Mouse (Mus musculus) neural tube, embryonic 13.5 days (tissue): ENCODE measurements at regions not wholly inside any gene's neighbourhood (a gene's known extent, or its start where the extent isn't known, plus 50 kb on each side); places are given as distances from the start of the nearest gene placed in this dataset.
A peak's percentile ranks its signal among the peaks of the same experiment; 100 is the strongest.

Experiments
- ATAC-seq: fragments of 200-750 bp; cut with Nextera tagmentation; 2 replicates; pipeline ENCODE4 v1.8.0; 2017; ENCODE audit warnings: low read depth, mild to moderate bottlenecking, moderate TSS enrichment, moderate library complexity
- H3K27ac ChIP-seq: fragments of 300-500 bp; sonication (generic); replicated peaks from 2 replicates; pipeline ENCODE4 v1.5.1; 2015; ENCODE audit warnings: moderate library complexity, mild to moderate bottlenecking, inconsistent platforms
- H3K27me3 ChIP-seq: fragments of 300-500 bp; sonication (generic); 2 replicates; pipeline ENCODE4 v1.6.1; 2015; ENCODE audit warnings: mild to moderate bottlenecking, inconsistent platforms
- H3K36me3 ChIP-seq: fragments of 300-500 bp; sonication (generic); 2 replicates; pipeline ENCODE4 v1.6.1; 2015; ENCODE audit warnings: mild to moderate bottlenecking, inconsistent platforms
- H3K4me1 ChIP-seq: fragments of 300-500 bp; sonication (generic); replicated peaks from 2 replicates; pipeline ENCODE4 v1.6.1; 2015; ENCODE audit warnings: inconsistent platforms
- H3K4me2 ChIP-seq: fragments of 300-500 bp; sonication (generic); 2 replicates; pipeline ENCODE4 v1.6.1; 2015; ENCODE audit warnings: inconsistent platforms, mild to moderate bottlenecking, moderate library complexity
- H3K4me3 ChIP-seq: fragments of 300-500 bp; sonication (generic); 2 replicates; pipeline ENCODE4 v1.5.1; 2015; ENCODE audit warnings: mild to moderate bottlenecking, inconsistent platforms
- H3K9ac ChIP-seq: fragments of 300-500 bp; sonication (generic); 2 replicates; pipeline ENCODE4 v1.6.1; 2015; ENCODE audit warnings: moderate library complexity, mild to moderate bottlenecking, inconsistent platforms
- H3K9me3 ChIP-seq: fragments of 300-500 bp; sonication (generic); 2 replicates; pipeline ENCODE4 v1.6.1; 2016; ENCODE audit warnings: inconsistent platforms
- WGBS: fragments of 180-500 bp; shearing (Covaris S2); methylation state at CpG from one replicate; pipeline ENCODE4 v1.1.7; 2015; 5-methylcytosine and 5-hydroxymethylcytosine counted together

DNA sequence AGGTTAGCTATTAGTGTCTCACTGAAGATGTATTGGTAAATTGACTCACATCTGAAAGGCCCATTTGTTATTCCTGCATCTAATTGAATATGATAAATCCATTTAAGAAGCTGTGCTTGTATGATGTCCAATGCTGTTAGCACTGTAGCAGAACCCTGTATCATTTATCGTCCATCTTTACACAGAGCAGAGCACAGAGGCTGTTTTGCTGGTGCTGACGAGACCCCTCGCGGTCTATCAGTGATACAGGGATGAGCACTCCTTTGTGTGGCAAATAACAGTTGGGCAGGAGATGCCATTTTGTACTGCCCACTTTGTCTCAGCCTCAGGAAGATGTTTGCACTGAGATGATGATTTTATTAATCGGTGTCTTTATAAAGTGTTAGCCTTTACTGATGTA lies 528.9 kb downstream of the Dnah5 start:
- Histone ChIP-seq H3K4me3 (no peak overlapping the region), H3K9ac (no peak overlapping the region), H3K9me3 (no peaks in the 10 kb centered on the region), H3K27ac (no peak overlapping the region), H3K4me1 (no peaks in the 10 kb centered on the region), H3K4me2 (no peak overlapping the region), H3K27me3 (no peaks in the 10 kb centered on the region), H3K36me3 (no peaks in the 10 kb centered on the region)
- 85% methylated on average over 5 of the region's 5 CpGs for WGBS
- ATAC-seq = 0 out of 2 replicates have a peak, but pooled peaks have one; percentile 53

DNA sequence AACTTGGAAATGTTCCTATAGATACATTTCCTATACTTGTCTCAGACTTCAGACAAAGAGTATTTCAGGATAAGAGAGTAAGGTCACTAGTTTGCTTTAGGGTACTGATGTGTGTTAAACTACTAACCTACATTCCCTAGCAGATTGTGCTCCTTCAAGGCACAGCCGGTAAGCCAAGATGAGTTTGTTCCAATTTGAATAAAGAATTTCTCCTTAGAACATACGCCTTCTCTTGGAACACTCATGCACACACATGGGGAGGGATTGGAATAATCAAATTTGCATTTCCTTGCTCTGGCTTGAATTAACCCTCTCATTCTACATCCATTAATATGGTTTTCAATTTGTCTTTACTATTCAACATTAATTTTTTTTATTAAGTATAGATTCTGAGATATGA lies 537.0 kb downstream of the Dnah5 start:
- Histone ChIP-seq H3K4me1 (no peaks in the 10 kb centered on the region), H3K4me2 (no peak overlapping the region), H3K4me3 (no peak overlapping the region), H3K27me3 (no peaks in the 10 kb centered on the region), H3K9me3 (no peaks in the 10 kb centered on the region), H3K9ac (no peak overlapping the region), H3K27ac (no peak overlapping the region), H3K36me3 (no peaks in the 10 kb centered on the region)
- WGBS = 94% methylated on average over 2 of the region's 2 CpGs
- ATAC-seq = no peak

DNA sequence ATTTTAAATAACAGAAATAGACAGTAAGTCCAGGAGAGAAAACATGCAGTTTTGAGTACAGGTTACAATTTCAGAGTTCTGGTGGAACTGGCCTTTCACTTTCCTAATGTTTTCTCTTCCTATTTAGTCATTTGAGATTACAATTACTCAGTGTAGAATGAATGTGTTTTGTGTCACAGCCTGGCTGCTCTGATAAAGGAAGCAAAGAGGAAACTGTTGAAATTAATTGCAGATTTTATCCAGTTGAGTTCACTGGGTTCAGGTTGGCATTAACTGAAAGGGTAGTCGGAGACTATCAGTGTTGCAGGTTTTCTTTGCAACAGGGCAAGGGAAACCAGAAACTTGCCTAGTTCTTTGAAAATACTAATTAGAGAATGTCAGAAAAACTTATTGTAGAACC lies 542.1 kb downstream of the Dnah5 start:
- Histone ChIP-seq H3K4me1 (no peaks in the 10 kb centered on the region), H3K27ac (no peak overlapping the region), H3K4me2 (no peak overlapping the region), H3K27me3 (no peaks in the 10 kb centered on the region), H3K36me3 (no peaks in the 10 kb centered on the region), H3K9me3 (no peaks in the 10 kb centered on the region), H3K4me3 (no peak overlapping the region), H3K9ac (no peak overlapping the region)
- WGBS = 65% methylated on average over 1 of the region's 1 CpGs
- no peak for ATAC-seq

DNA sequence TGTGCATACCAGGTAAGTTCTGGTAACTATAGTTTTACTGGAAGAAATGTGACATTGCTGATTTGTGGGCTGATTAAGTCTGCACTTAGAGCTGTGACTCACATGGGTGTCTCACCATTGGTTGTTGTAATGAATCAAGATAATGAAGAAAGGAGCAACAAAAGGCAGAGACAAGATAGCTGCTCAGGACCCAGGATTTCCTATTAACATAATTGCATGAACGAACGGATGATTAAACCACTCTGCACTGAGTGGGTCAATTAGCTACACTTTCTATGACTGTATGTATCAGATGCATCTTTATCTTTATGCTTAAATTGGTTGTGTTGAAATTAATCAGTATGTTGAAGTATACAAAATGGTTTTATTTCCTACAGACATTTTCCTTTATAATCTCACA lies 543.1 kb downstream of the Dnah5 start:
- WGBS = 28% methylated on average over 2 of the region's 2 CpGs
- no peak overlapping the region for H3K4me3 ChIP-seq
- no peak overlapping the region for H3K27ac ChIP-seq
- ATAC-seq = peak; percentile 43; the same call in 1 of the 2 replicates
- H3K9me3 ChIP-seq = no peaks in the 10 kb centered on the region
- H3K36me3 ChIP-seq = no peaks in the 10 kb centered on the region
- H3K4me1 ChIP-seq = no peaks in the 10 kb centered on the region
- H3K27me3 ChIP-seq = no peaks in the 10 kb centered on the region
- no peak overlapping the region for H3K4me2 ChIP-seq
- no peak overlapping the region for H3K9ac ChIP-seq

DNA sequence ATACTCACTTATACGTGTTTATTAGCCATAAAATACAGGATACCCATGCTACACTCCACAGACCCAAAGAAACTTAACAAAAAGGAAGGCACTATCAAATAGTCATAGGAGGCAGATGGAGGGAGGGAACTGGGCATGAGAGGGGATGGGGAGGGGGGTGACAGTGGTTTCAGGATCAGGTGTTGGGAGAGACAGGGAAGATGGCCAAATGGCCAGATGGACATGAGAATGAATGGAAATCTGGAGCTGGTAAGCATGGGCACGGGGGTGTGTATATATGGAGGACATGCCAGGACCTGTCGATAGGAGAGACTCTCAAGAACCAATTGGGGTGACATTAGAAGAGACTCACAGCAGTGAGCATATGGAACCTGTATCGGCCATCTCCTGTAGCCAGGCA lies 555.2 kb downstream of the Dnah5 start:
- Histone ChIP-seq H3K9me3 (no peaks in the 10 kb centered on the region), H3K4me1 (no peaks in the 10 kb centered on the region), H3K27me3 (no peaks in the 10 kb centered on the region), H3K4me2 (no peak overlapping the region), H3K9ac (no peak overlapping the region), H3K36me3 (no peaks in the 10 kb centered on the region), H3K4me3 (no peak overlapping the region), H3K27ac (no peak overlapping the region)
- no peak for ATAC-seq
- WGBS = 91% methylated on average over 4 of the region's 4 CpGs
